In the genomic region with DNA sequence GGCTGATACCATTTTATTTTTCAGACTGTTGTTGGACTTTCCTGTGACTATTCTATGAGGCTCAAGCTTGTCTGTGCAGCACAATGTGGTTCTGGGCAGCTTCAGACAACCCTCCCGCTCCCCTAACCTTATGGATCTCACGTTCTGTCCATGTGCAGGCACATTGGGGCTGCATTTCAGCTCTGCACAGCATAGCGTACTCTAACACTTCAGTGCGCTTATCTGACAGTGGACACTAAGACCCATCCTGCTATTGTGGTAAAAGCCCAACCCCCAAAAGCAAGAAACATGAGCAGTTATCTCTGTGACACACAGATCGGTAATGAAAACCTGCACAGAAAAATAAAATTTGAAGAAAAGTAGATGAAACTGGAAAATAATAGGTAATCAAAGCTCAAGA, we compare ENCODE assay signal across 22 mouse cellular contexts. TPM values are rescaled to one million over a fixed set of nuclear protein-coding genes. Genes with fewer than 3 reads are reported as not detected.
A peak's percentile ranks its signal among the peaks of the same experiment; 100 is the strongest.
DNase-seq lines count a peak whose midpoint lies in the region; ATAC-seq and TF ChIP-seq lines count a peak whose summit lies in the region.
"Had no signal": no experiment of that assay in that cellular context is flagged by ENCODE, and none has a peak within 500 bp of the region (broad histone marks: within the 10 kb centered on the region; RNA-seq: fewer than 3 reads in every experiment).

No protein-coding gene starts in this region.

- 90% methylated on average over 5 of the region's 5 CpGs for WGBS in midbrain, embryonic 11.5 days
- 90% methylated on average over 5 of the region's 5 CpGs for WGBS in midbrain, postnatal 0 days
- 90% methylated on average over 5 of the region's 5 CpGs for WGBS in forebrain, embryonic 15.5 days
- 20% methylated on average over 5 of the region's 5 CpGs for WGBS in liver, embryonic 12.5 days (ENCODE audit: insufficient replicate concordance)
- WGBS in lung, postnatal 0 days = 83% methylated on average over 5 of the region's 5 CpGs

- no peak for TF ChIP-seq EP300 in lung, postnatal 0 days (IDR thresholded peaks at IDR 0.05)

- DNase-seq in midbrain, embryonic 11.5 days (ENCODE audit: low spot score, missing footprints) = no peak
- no peak for DNase-seq in midbrain, postnatal 0 days (ENCODE audit: low spot score)
- no peak for DNase-seq in adrenal gland, adult (ENCODE audit: inconsistent age in 2 of 2, low spot score in 1 of 2)
- DNase-seq in lung, postnatal 0 days (ENCODE audit: low spot score) = no peak
- DNase-seq: adrenal gland, postnatal 10 days; cerebellum, adult 11 months; cerebellum, postnatal 10 days; gastrocnemius, postnatal 25 days; kidney, adult 8-10 months; spleen, adult 18-20 months; thymus, postnatal 36 days had no signal

- H3K9ac ChIP-seq in midbrain, embryonic 11.5 days (ENCODE audit: low read length) = no peak overlapping the region
- no peak overlapping the region for H3K9ac ChIP-seq in midbrain, postnatal 0 days (replicated peaks; ENCODE audit: low read length, poor library complexity, severe bottlenecking)
- H3K9ac ChIP-seq in forebrain, embryonic 15.5 days (replicated peaks) = no peak overlapping the region
- H3K9ac ChIP-seq in liver, embryonic 12.5 days = no peak overlapping the region
- no peak overlapping the region for H3K9ac ChIP-seq in lung, postnatal 0 days (replicated peaks; ENCODE audit: low read depth)
- H3K9ac ChIP-seq: embryonic facial prominence, embryonic 12.5 days; limb, embryonic 13.5 days; lung, embryonic 15.5 days; neural tube, embryonic 13.5 days had no signal

- TF ChIP-seq CTCF in midbrain, postnatal 0 days (IDR thresholded peaks at IDR 0.05) = no peak
- TF ChIP-seq CTCF in lung, postnatal 0 days (IDR thresholded peaks at IDR 0.05) = no peak

- no peak overlapping the region for H3K4me2 ChIP-seq in midbrain, embryonic 11.5 days
- no peak overlapping the region for H3K4me2 ChIP-seq in midbrain, postnatal 0 days (ENCODE audit: low read depth, low read length, poor library complexity, severe bottlenecking)
- H3K4me2 ChIP-seq in forebrain, embryonic 15.5 days (replicated peaks) = no peak overlapping the region
- H3K4me2 ChIP-seq in liver, embryonic 12.5 days = peak overlapping the region; percentile 28
- H3K4me2 ChIP-seq in lung, postnatal 0 days (replicated peaks; ENCODE audit: low read depth, low read length) = no peak overlapping the region
- H3K4me2 ChIP-seq: embryonic facial prominence, embryonic 12.5 days; limb, embryonic 13.5 days; lung, embryonic 15.5 days; neural tube, embryonic 13.5 days had no signal

- 0 out of 2 replicates have a peak, but pooled peaks have one; percentile 26 for ATAC-seq in midbrain, embryonic 11.5 days (ENCODE audit: low FRiP score)
- no peak for ATAC-seq in midbrain, postnatal 0 days (ENCODE audit: low FRiP score)
- 0 out of 2 replicates have a peak, but pooled peaks have one; percentile 15 for ATAC-seq in forebrain, embryonic 15.5 days (replicated peaks)
- ATAC-seq in liver, embryonic 12.5 days = peak; percentile 79
- peak; percentile 89 for ATAC-seq in megakaryocyte-erythroid progenitor cell, adult 5-6 weeks (replicated peaks; ENCODE audit: low FRiP score, low TSS enrichment, poor library complexity, severe bottlenecking)
- ATAC-seq in lung, postnatal 0 days = no peak
- ATAC-seq: Patski had no signal

- H3K27ac ChIP-seq in midbrain, embryonic 11.5 days (ENCODE audit: low read depth, low read length) = no peak overlapping the region
- no peak overlapping the region for H3K27ac ChIP-seq in midbrain, postnatal 0 days (ENCODE audit: low read depth, low read length)
- H3K27ac ChIP-seq in forebrain, embryonic 15.5 days (replicated peaks) = no peak overlapping the region
- H3K27ac ChIP-seq in liver, embryonic 12.5 days = peak overlapping the region; percentile 50; the same call in 1 of the 2 replicates
- H3K27ac ChIP-seq in lung, postnatal 0 days (ENCODE audit: low read length) = no peak overlapping the region
- H3K27ac ChIP-seq: embryonic facial prominence, embryonic 12.5 days; hindbrain, embryonic 10.5 days; limb, embryonic 13.5 days; lung, embryonic 15.5 days; macrophage; neural tube, embryonic 13.5 days had no signal

- H3K4me3 ChIP-seq in midbrain, embryonic 11.5 days (ENCODE audit: low read depth, low read length) = no peak overlapping the region
- no peak overlapping the region for H3K4me3 ChIP-seq in midbrain, postnatal 0 days (ENCODE audit: low read depth, low read length)
- H3K4me3 ChIP-seq in forebrain, embryonic 15.5 days = no peak overlapping the region
- no peak overlapping the region for H3K4me3 ChIP-seq in liver, embryonic 12.5 days
- no peak overlapping the region for H3K4me3 ChIP-seq in lung, postnatal 0 days (ENCODE audit: low read depth, low read length)
- H3K4me3 ChIP-seq: embryonic facial prominence, embryonic 12.5 days; erythroblast, embryonic 14.5 days; hindbrain, embryonic 10.5 days; limb, embryonic 13.5 days; lung, embryonic 15.5 days; neural tube, embryonic 13.5 days had no signal

- no peaks in the 10 kb centered on the region for H3K4me1 ChIP-seq in midbrain, embryonic 11.5 days (ENCODE audit: control insufficient read depth, insufficient read depth, low read length)
- no peaks in the 10 kb centered on the region for H3K4me1 ChIP-seq in midbrain, postnatal 0 days (ENCODE audit: insufficient read depth, low read length)
- H3K4me1 ChIP-seq in forebrain, embryonic 15.5 days = no peaks in the 10 kb centered on the region
- H3K4me1 ChIP-seq in liver, embryonic 12.5 days = peaks cover 29% of the 10 kb centered on the region
- no peaks in the 10 kb centered on the region for H3K4me1 ChIP-seq in lung, postnatal 0 days (ENCODE audit: insufficient read depth, low read depth, low read length)
- H3K4me1 ChIP-seq: embryonic facial prominence, embryonic 12.5 days; hindbrain, embryonic 10.5 days; limb, embryonic 13.5 days; lung, embryonic 15.5 days; neural tube, embryonic 13.5 days had no signal

- H3K9me3 ChIP-seq in midbrain, embryonic 11.5 days (ENCODE audit: control insufficient read depth, low read length) = no peaks in the 10 kb centered on the region
- no peaks in the 10 kb centered on the region for H3K9me3 ChIP-seq in midbrain, postnatal 0 days (ENCODE audit: low read length)
- no peaks in the 10 kb centered on the region for H3K9me3 ChIP-seq in forebrain, embryonic 15.5 days
- no peaks in the 10 kb centered on the region for H3K9me3 ChIP-seq in liver, embryonic 12.5 days (replicated peaks)
- H3K9me3 ChIP-seq in lung, postnatal 0 days (ENCODE audit: low read length) = no peaks in the 10 kb centered on the region
- H3K9me3 ChIP-seq: embryonic facial prominence, embryonic 12.5 days; hindbrain, embryonic 10.5 days; limb, embryonic 13.5 days; lung, embryonic 15.5 days; neural tube, embryonic 13.5 days had no signal

- no peaks in the 10 kb centered on the region for H3K36me3 ChIP-seq in midbrain, embryonic 11.5 days (ENCODE audit: control insufficient read depth, insufficient read depth, low read length)
- peaks cover 3% of the 10 kb centered on the region; the same call in 1 of the 2 replicates for H3K36me3 ChIP-seq in midbrain, postnatal 0 days (ENCODE audit: insufficient read depth, low read length)
- H3K36me3 ChIP-seq in forebrain, embryonic 15.5 days = peaks cover 30% of the 10 kb centered on the region; the same call in 1 of the 2 replicates
- peaks cover 28% of the 10 kb centered on the region for H3K36me3 ChIP-seq in liver, embryonic 12.5 days
- no peaks in the 10 kb centered on the region for H3K36me3 ChIP-seq in lung, postnatal 0 days (ENCODE audit: insufficient read depth, low read length)

- no peaks in the 10 kb centered on the region for H3K27me3 ChIP-seq in midbrain, embryonic 11.5 days (ENCODE audit: control insufficient read depth, insufficient read depth, low read length)
- no peaks in the 10 kb centered on the region for H3K27me3 ChIP-seq in midbrain, postnatal 0 days (ENCODE audit: insufficient read depth, low read length)
- H3K27me3 ChIP-seq in forebrain, embryonic 15.5 days = no peaks in the 10 kb centered on the region
- no peaks in the 10 kb centered on the region for H3K27me3 ChIP-seq in liver, embryonic 12.5 days (replicated peaks)
- no peaks in the 10 kb centered on the region for H3K27me3 ChIP-seq in lung, postnatal 0 days (replicated peaks; ENCODE audit: insufficient read depth, low read length)
- H3K27me3 ChIP-seq: embryonic facial prominence, embryonic 12.5 days; limb, embryonic 13.5 days; lung, embryonic 15.5 days; neural tube, embryonic 13.5 days; Patski had no signal

RNA-seq across cellular contexts. Expression of a gene that starts 20.5 kb away (rescaled TPM):
- 23.4 and 28.9 TPM in 2 replicates for polyA plus RNA-seq in midbrain, embryonic 11.5 days (2014; fragmentation: Nextera tagmentation; extraction: Ambion mirVana)
- total RNA-seq in midbrain, postnatal 0 days (2014; rRNA removed) = 16.4 and 27.0 TPM in 2 replicates
- 12.9 and 15.1 TPM in 2 replicates for polyA plus RNA-seq in midbrain, postnatal 0 days (2015; fragmentation: Nextera tagmentation; extraction: Ambion mirVana)
- 29.2 and 30.6 TPM in 2 replicates for polyA plus RNA-seq in forebrain, embryonic 15.5 days (2015; fragmentation: Nextera tagmentation; extraction: Ambion mirVana)
- polyA plus RNA-seq in liver, embryonic 12.5 days (2016; fragmentation: Nextera tagmentation; extraction: Ambion mirVana) = 27.4 and 29.4 TPM in 2 replicates
- 42.2 and 43.0 TPM in 2 replicates for total RNA-seq in megakaryocyte-erythroid progenitor cell, adult 5-6 weeks (2014; fragmentation: Nextera tagmentation)
- 14.7 and 18.3 TPM in 2 replicates for total RNA-seq in megakaryocyte-erythroid progenitor cell, adult 5-6 weeks (2017)
- 45.9 and 54.8 TPM in 2 replicates for polyA plus RNA-seq in lung, postnatal 0 days (2015; fragmentation: Nextera tagmentation; extraction: Ambion mirVana)

Comparison
In these comparisons a context has a peak if more than half of its experiments do, and no peak if none do; other contexts are left out.
1. ATAC-seq: peak in midbrain, embryonic 11.5 days (single experiment), forebrain, embryonic 15.5 days (single experiment), liver, embryonic 12.5 days (single experiment) and megakaryocyte-erythroid progenitor cell, adult 5-6 weeks (single experiment); none in midbrain, postnatal 0 days (single experiment) and lung, postnatal 0 days (single experiment).